Mouse (Mus musculus) lung, postnatal 0 days (tissue): ENCODE measurements at regions not wholly inside any gene's neighbourhood (a gene's known extent, or its start where the extent isn't known, plus 50 kb on each side); places are given as distances from the start of the nearest gene placed in this dataset.

Experiments used
- ATAC-seq: fragments of 200-750 bp; cut with Nextera tagmentation; 2 replicates; pipeline ENCODE4 v1.8.0; 2017; ENCODE audit warnings: moderate library complexity
- DNase-seq: peaks from one replicate; pipeline ENCODE4 v3.0.0-alpha.2; 2016; ENCODE audit warnings: low spot score
- H3K27ac ChIP-seq: fragments of 300-500 bp; sonication (generic); 2 replicates; pipeline ENCODE4 v1.5.1; 2014; ENCODE audit warnings: antibody characterized with exemption, mild to moderate bottlenecking, low read length, mixed read lengths
- H3K27me3 ChIP-seq: fragments of 300-500 bp; sonication (generic); replicated peaks from 2 replicates; pipeline ENCODE4 v1.6.1; 2014; ENCODE audit warnings: low read length, mixed read lengths; ENCODE audit not compliant: insufficient read depth
- H3K36me3 ChIP-seq: fragments of 300-500 bp; sonication (generic); 2 replicates; pipeline ENCODE4 v1.6.1; 2014; ENCODE audit warnings: low read length, mixed read lengths; ENCODE audit not compliant: insufficient read depth
- H3K4me1 ChIP-seq: fragments of 300-500 bp; sonication (generic); 2 replicates; pipeline ENCODE4 v1.6.1; 2014; ENCODE audit warnings: antibody characterized with exemption, low read depth, low read length, mixed read lengths; ENCODE audit not compliant: insufficient read depth
- H3K4me2 ChIP-seq: fragments of 300-500 bp; sonication (generic); replicated peaks from 2 replicates; pipeline ENCODE4 v1.6.1; 2014; ENCODE audit warnings: low read depth, mild to moderate bottlenecking, low read length, moderate library complexity, mixed read lengths
- H3K4me3 ChIP-seq: fragments of 300-500 bp; sonication (generic); 2 replicates; pipeline ENCODE4 v1.5.1; 2014; ENCODE audit warnings: low read depth, low read length
- H3K9ac ChIP-seq: fragments of 300-500 bp; sonication (generic); replicated peaks from 2 replicates; pipeline ENCODE4 v1.6.1; 2014; ENCODE audit warnings: low read depth, mild to moderate bottlenecking
- H3K9me3 ChIP-seq: fragments of 300-500 bp; sonication (generic); 2 replicates; pipeline ENCODE4 v1.6.1; 2016; ENCODE audit warnings: low read length, mixed read lengths
- CTCF ChIP-seq: IDR thresholded peaks from 2 replicates; pipeline ENCODE4 v1.5.1; 2016; ENCODE audit warnings: antibody characterized with exemption, mild to moderate bottlenecking
- EP300 ChIP-seq: IDR thresholded peaks from 2 replicates; pipeline ENCODE4 v1.6.1; 2016; ENCODE audit warnings: antibody characterized with exemption, mild to moderate bottlenecking, control low read depth
- WGBS: fragments of 180-500 bp; shearing (Covaris S2); extraction: QIAGEN DNeasy Blood & Tissue Kit; methylation state at CpG from one replicate; pipeline ENCODE4 v1.1.7; 2014; 5-methylcytosine and 5-hydroxymethylcytosine counted together

DNA sequence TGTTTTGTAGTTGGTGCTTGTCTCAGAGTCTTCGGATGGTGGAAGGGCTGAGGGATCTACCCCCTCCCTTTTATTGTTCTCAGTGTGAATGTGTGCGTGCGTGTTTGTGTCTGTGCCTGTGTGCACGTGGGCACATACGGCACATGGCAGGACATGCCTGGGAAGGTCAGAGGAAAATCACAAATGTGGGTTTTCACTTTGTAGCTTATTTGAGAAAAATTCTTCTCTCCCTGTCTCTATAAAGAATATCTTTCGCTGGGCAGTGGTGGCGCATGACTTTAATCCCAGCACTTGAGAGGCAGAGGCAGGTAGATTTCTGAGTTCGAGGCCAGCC is 73.5 kb upstream of the Klf13 start:
- Histone ChIP-seq H3K4me3 (no peak overlapping the region), H3K27ac (no peak overlapping the region), H3K9ac (no peak overlapping the region), H3K9me3 (no peaks in the 10 kb centered on the region), H3K4me1 (no peaks in the 10 kb centered on the region), H3K36me3 (no peaks in the 10 kb centered on the region), H3K4me2 (no peak overlapping the region), H3K27me3 (no peaks in the 10 kb centered on the region)
- WGBS: 71% methylated on average over 8 of the region's 8 CpGs
- no peak for ATAC-seq
- TF ChIP-seq CTCF: no peak
- TF ChIP-seq EP300: no peak
- no peak for DNase-seq

- ATAC-seq (peak; percentile 91), DNase-seq (peak; percentile 96)
- Histone ChIP-seq H3K9me3 (no peaks in the 10 kb centered on the region), H3K4me1 (no peaks in the 10 kb centered on the region), H3K9ac (no peak overlapping the region), H3K4me2 (no peak overlapping the region), H3K27me3 (no peaks in the 10 kb centered on the region), H3K27ac (peak overlapping the region; percentile 60), H3K4me3 (no peak overlapping the region), H3K36me3 (no peaks in the 10 kb centered on the region)
- WGBS: 26% methylated on average over 13 of the region's 13 CpGs
- TF ChIP-seq CTCF (no peak), EP300 (peak; percentile 64; the same call in 1 of the 2 replicates)
These were observed 73.0 kb upstream of the Klf13 start for GRCm38 (mm10) chr7:64011563-64012267.

DNA sequence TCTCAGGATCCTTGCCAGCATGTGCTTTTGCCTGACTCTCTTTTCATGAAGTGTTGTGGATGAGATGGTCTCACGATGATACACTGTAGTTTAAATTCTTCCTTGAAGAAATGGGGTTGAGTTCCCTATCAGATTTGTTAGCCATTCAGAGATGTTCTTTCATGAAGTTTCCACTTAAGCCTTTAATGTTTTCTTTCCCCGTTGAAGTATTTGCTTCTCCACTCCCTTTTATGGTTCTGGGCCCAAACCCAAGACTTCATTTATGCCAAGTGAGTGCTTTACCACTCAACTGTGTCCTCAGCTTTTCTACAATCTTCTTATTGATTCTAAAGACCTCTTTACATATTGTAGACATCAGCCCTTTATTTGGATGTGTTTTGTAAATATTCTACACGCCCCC is 71.9 kb upstream of the Klf13 start:
- H3K4me2 ChIP-seq: no peak overlapping the region
- H3K9ac ChIP-seq: no peak overlapping the region
- TF ChIP-seq CTCF (no peak), EP300 (peak; percentile 73)
- H3K36me3 ChIP-seq: no peaks in the 10 kb centered on the region
- no peaks in the 10 kb centered on the region for H3K9me3 ChIP-seq
- peak; percentile 40 for ATAC-seq
- no peaks in the 10 kb centered on the region for H3K4me1 ChIP-seq
- whole genome bisulfite sequencing: 43% methylated on average over 3 of the region's 3 CpGs
- H3K27me3 ChIP-seq: no peaks in the 10 kb centered on the region
- DNase-seq: peak; percentile 86
- no peak overlapping the region for H3K4me3 ChIP-seq
- no peak overlapping the region for H3K27ac ChIP-seq

- 47% methylated on average over 3 of the region's 3 CpGs for WGBS
- H3K27me3 ChIP-seq: no peaks in the 10 kb centered on the region
- no peaks in the 10 kb centered on the region for H3K36me3 ChIP-seq
- H3K27ac ChIP-seq: no peak overlapping the region
- H3K9me3 ChIP-seq: no peaks in the 10 kb centered on the region
- H3K4me1 ChIP-seq: no peaks in the 10 kb centered on the region
- TF ChIP-seq CTCF (no peak), EP300 (peak; percentile 74; the same call in 1 of the 2 replicates)
- H3K4me2 ChIP-seq: no peak overlapping the region
- H3K4me3 ChIP-seq: no peak overlapping the region
- ATAC-seq (peak; percentile 58), DNase-seq (peak; percentile 79)
- H3K9ac ChIP-seq: no peak overlapping the region
These were observed 69.1 kb upstream of the Klf13 start for GRCm38 (mm10) chr7:64007766-64008165.

DNA sequence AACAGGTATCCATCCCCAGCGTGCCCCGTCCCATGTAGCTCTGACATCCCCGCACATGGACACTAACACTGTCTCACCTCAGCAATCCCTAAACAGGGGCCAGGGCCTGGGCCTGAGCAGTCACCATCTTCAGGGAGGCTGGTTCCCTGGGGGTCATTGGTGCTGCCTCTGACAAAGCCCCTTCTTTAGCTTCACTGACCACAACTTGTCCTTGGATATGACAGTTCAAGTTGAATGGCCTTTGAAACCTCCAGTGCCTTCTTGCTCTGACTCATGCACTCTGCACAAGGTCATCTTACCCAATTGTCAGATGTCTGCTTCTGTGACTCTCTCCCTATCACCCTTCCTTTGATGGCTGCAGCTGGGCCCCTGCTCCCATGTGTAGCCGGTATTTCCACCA is 68.2 kb upstream of the Klf13 start:
- H3K27ac ChIP-seq: 0 out of 2 replicates have a peak overlapping the region, but pooled peaks have one; percentile 0
- H3K4me1 ChIP-seq: no peaks in the 10 kb centered on the region
- no peak for DNase-seq
- no peak overlapping the region for H3K4me2 ChIP-seq
- no peak overlapping the region for H3K4me3 ChIP-seq
- H3K9me3 ChIP-seq: no peaks in the 10 kb centered on the region
- ATAC-seq: no peak
- H3K36me3 ChIP-seq: no peaks in the 10 kb centered on the region
- no peak for TF ChIP-seq CTCF
- TF ChIP-seq EP300: no peak
- no peaks in the 10 kb centered on the region for H3K27me3 ChIP-seq
- H3K9ac ChIP-seq: no peak overlapping the region
- 69% methylated on average over 4 of the region's 4 CpGs for WGBS

DNA sequence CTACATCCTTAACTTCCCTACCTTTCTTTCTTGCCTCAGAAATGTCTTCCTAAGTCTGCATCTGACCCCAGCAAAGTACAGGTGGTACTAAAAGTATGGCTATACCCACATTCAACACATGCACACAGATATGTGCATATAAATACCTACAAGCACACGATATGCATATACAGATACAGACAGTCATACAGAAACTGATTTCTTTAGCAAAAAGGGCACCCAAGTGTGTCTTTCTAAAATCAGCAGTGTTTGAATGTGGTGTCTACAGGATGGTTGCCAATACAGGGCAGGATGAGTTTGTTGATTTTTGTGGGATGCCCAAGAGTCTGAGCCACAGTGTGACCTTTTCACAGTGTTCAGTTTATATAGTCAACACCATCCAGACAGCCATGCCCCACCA is 67.0 kb upstream of the Klf13 start:
- H3K27me3 ChIP-seq: no peaks in the 10 kb centered on the region
- H3K27ac ChIP-seq: no peak overlapping the region
- 93% methylated on average over 1 of the region's 1 CpGs for WGBS
- no peaks in the 10 kb centered on the region for H3K9me3 ChIP-seq
- H3K4me3 ChIP-seq: no peak overlapping the region
- no peak for TF ChIP-seq EP300
- no peak for TF ChIP-seq CTCF
- no peaks in the 10 kb centered on the region for H3K36me3 ChIP-seq
- no peaks in the 10 kb centered on the region for H3K4me1 ChIP-seq
- H3K4me2 ChIP-seq: no peak overlapping the region
- ATAC-seq (no peak), DNase-seq (no peak)
- no peak overlapping the region for H3K9ac ChIP-seq

- no peak overlapping the region for H3K4me2 ChIP-seq
- no peaks in the 10 kb centered on the region for H3K36me3 ChIP-seq
- no peaks in the 10 kb centered on the region for H3K27me3 ChIP-seq
- ATAC-seq: no peak
- H3K4me1 ChIP-seq: peaks cover 11% of the 10 kb centered on the region
- no peak overlapping the region for H3K9ac ChIP-seq
- WGBS: 88% methylated on average over 5 of the region's 5 CpGs
- DNase-seq: no peak
- H3K27ac ChIP-seq: no peak overlapping the region
- H3K9me3 ChIP-seq: no peaks in the 10 kb centered on the region
- no peak overlapping the region for H3K4me3 ChIP-seq
- no peak for TF ChIP-seq EP300
- TF ChIP-seq CTCF: no peak
These were observed 65.2 kb upstream of the Klf13 start for GRCm38 (mm10) chr7:64003904-64004303.
